Mouse (Mus musculus) forebrain, embryonic 14.5 days (tissue): ENCODE measurements around the gene Lrrn4cl. TPM values are rescaled to one million over a fixed set of nuclear protein-coding genes. Genes with fewer than 3 reads are reported as not detected.
"Not testable (repeated sequence)": the region's sequence is repeated elsewhere in the genome, so short reads cannot be mapped to it uniquely, and the experiment has no call there.

Experiments
- ATAC-seq: fragments of 200-750 bp; cut with Nextera tagmentation; 2 replicates; pipeline ENCODE4 v1.8.0; 2017; ENCODE audit warnings: mild to moderate bottlenecking, moderate library complexity
- DNase-seq: peaks from one replicate; pipeline ENCODE4 v3.0.0-alpha.2; 2015; ENCODE audit warnings: low spot score
- H3K27ac ChIP-seq: fragments of 300-500 bp; sonication (generic); 2 replicates; pipeline ENCODE4 v1.5.1; 2014; ENCODE audit warnings: low read depth, mild to moderate bottlenecking, control low read depth, low read length, moderate library complexity
- H3K27me3 ChIP-seq: fragments of 300-500 bp; sonication (generic); replicated peaks from 2 replicates; pipeline ENCODE4 v1.6.1; 2014; ENCODE audit warnings: low read length, control low read depth, mixed read lengths; ENCODE audit not compliant: control insufficient read depth, insufficient read depth
- H3K36me3 ChIP-seq: fragments of 300-500 bp; sonication (generic); 2 replicates; pipeline ENCODE4 v1.6.1; 2014; ENCODE audit warnings: low read length, control low read depth; ENCODE audit not compliant: control insufficient read depth, insufficient read depth
- H3K4me1 ChIP-seq: fragments of 300-500 bp; sonication (generic); 2 replicates; pipeline ENCODE4 v1.6.1; 2014; ENCODE audit warnings: antibody characterized with exemption, low read length, control low read depth; ENCODE audit not compliant: control insufficient read depth, insufficient read depth
- H3K4me2 ChIP-seq: fragments of 300-500 bp; sonication (generic); 2 replicates; pipeline ENCODE4 v1.6.1; 2014; ENCODE audit warnings: mild to moderate bottlenecking, control low read depth, low read length
- H3K4me3 ChIP-seq: fragments of 300-500 bp; sonication (generic); 2 replicates; pipeline ENCODE4 v1.5.1; 2014; ENCODE audit warnings: low read depth, low read length, control low read depth
- H3K9ac ChIP-seq: fragments of 300-500 bp; sonication (generic); 2 replicates; pipeline ENCODE4 v1.6.1; 2014; ENCODE audit warnings: mild to moderate bottlenecking, low read length, control low read depth, moderate library complexity
- H3K9me3 ChIP-seq: fragments of 300-500 bp; sonication (generic); replicated peaks from 2 replicates; pipeline ENCODE4 v1.6.1; 2016; ENCODE audit warnings: low read length, control low read depth, mixed read lengths; ENCODE audit not compliant: control insufficient read depth
- WGBS: fragments of 180-500 bp; shearing (Covaris S2); extraction: QIAGEN DNeasy Blood & Tissue Kit; methylation state at CpG from one replicate; pipeline ENCODE4 v1.1.7; 2014; 5-methylcytosine and 5-hydroxymethylcytosine counted together
- polyA plus RNA-seq: library from polyadenylated mRNA; unstranded; fragments of >200 nt; fragmentation: Nextera tagmentation; extraction: Ambion mirVana; gene quantifications from 2 replicates; pipeline ENCODE4 v1.2.1, GENCODE M21; 2014

Lrrn4cl gene
- polyA plus RNA-seq, 1 experiment from 2014 or later, result 0.29 TPM

DNA sequence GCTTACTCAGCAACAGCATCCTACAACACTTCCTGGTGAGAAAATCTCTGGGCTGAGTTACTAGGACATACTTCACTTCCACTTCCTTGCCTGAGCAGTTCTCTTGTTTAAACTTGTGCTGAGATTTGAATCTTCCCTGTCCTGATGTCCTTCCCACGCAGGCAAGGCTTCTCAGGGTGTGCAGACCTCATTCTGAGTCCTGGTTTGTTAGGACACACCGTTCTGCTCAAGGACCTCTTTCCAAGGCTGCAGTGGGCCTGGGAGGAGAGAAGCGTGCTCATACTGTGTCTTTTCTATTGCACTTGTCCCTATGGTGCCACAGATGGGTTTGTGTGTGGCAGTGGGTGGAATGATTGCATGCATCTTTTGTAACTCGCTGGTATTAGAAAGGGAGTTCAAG, 17.6 kb upstream of the Lrrn4cl start:
- 89% methylated on average over 4 of the region's 4 CpGs for WGBS

GRCm38 (mm10) chr19:8836327-8836726, 14.2 kb upstream of the Lrrn4cl start:
- H3K27ac ChIP-seq, result 0 out of 2 replicates have a peak overlapping the region, but pooled peaks have one; percentile 5
- H3K9me3 ChIP-seq, ATAC-seq, H3K27me3 ChIP-seq, H3K4me2 ChIP-seq, H3K4me3 ChIP-seq, DNase-seq, H3K9ac ChIP-seq: not testable (repeated sequence)
- peaks cover 15% of the 10 kb centered on the region for H3K4me1 ChIP-seq
- 98% methylated on average over 10 of the region's 10 CpGs for WGBS
- H3K36me3 ChIP-seq, result peaks cover 49% of the 10 kb centered on the region

More for the DNA sequence above, 17.6 kb upstream of the Lrrn4cl start:
- Histone ChIP-seq H3K36me3 (peaks cover 79% of the 10 kb centered on the region), H3K4me3 (no peak overlapping the region), H3K9ac (no peak overlapping the region), H3K4me2 (no peak overlapping the region), H3K27ac (no peak overlapping the region), H3K9me3 (no peaks in the 10 kb centered on the region), H3K4me1 (peaks cover 4% of the 10 kb centered on the region; the same call in 1 of the 2 replicates), H3K27me3 (no peaks in the 10 kb centered on the region)
- no peak for ATAC-seq
- no peak for DNase-seq

DNA sequence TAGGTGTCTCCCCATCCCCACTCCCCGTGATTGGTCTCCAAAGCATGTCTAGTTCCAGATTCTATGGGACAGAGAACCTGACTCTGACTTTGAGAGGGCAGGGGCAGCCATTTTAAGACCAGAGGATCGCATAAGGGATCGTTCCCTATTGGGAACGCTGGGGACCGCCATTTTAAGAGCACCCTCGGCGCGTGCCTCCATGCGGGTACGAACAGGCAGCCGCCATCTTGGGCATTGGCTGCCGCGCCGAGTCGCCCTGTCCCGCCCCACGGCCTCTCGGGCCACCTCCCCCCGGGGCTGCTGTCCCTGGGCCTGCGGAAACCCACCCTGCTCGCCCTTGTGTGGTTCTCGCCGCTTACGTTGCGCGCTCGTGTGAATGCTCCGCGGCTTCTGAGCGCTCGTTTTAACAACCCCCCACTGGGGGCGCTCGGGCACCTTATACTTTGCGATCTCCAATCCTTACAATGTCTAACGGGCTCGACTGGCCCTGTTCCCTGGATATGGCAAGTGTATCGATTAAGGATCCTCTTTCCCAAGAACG, 13.2 kb upstream of the Lrrn4cl start, which contains the start of gene Bscl2:
Bscl2 (plus strand) TSS at position 217 of the 541 bp plus-strand sequence.
- H3K36me3 ChIP-seq, result peaks cover 44% of the 10 kb centered on the region
- WGBS, result under 1% methylated on average over 38 of the region's 38 CpGs
- H3K27me3 ChIP-seq, result no peaks in the 10 kb centered on the region
- DNase-seq (peak; percentile 93), ATAC-seq (peak; percentile 71)
- no peaks in the 10 kb centered on the region for H3K9me3 ChIP-seq
- peak within 1 kb of the TSS; percentile 98 for H3K27ac ChIP-seq
- peak within 1 kb of the TSS; percentile 89 for H3K9ac ChIP-seq
- peaks cover 15% of the 10 kb centered on the region for H3K4me1 ChIP-seq
- H3K4me2 ChIP-seq, result peak within 1 kb of the TSS; percentile 64
- peak within 1 kb of the TSS; percentile 61 for H3K4me3 ChIP-seq

DNA sequence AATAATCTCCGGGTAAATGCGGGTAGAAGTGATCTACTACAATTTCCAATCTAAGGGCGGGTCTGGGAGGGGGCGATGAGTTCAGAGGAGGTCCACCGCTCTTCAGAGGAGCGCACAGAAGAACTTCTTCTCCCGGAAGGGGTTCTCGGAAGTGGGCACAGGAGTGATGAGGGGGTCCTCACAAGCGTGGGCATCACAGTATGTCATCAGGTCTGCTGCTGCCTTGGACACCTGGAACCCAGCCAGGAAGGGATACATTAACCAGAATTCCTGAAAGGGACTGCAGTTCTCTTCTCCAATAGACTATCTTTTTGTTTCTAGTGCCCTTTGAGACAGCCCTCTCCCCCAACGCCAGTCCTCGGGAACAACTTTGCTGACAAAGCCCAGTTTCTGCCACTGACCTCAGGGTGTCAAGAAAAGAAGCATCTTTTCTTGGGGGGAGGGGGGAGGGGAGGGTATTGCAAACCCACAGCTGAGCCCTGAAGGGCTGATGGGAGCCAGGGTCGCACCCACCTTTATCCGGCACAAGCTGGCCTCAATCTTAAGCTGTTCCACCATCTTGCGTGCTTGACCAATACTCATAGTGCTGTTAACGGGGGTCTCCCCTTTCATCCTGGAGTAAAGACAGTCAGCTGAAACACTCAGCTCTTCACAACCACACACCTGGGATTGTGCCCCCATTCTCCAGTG, 12.4 kb upstream of the Lrrn4cl start:
- WGBS, result 10% methylated on average over 15 of the region's 15 CpGs
- no peaks in the 10 kb centered on the region for H3K9me3 ChIP-seq
- peak overlapping the region; percentile 64 for H3K4me2 ChIP-seq
- DNase-seq (peak; percentile 54), ATAC-seq (no peak)
- H3K4me3 ChIP-seq, result peak overlapping the region; percentile 61
- peaks cover 15% of the 10 kb centered on the region for H3K4me1 ChIP-seq
- peak overlapping the region; percentile 89 for H3K9ac ChIP-seq
- peak overlapping the region; percentile 98 for H3K27ac ChIP-seq
- peaks cover 41% of the 10 kb centered on the region for H3K36me3 ChIP-seq
- no peaks in the 10 kb centered on the region for H3K27me3 ChIP-seq

DNA sequence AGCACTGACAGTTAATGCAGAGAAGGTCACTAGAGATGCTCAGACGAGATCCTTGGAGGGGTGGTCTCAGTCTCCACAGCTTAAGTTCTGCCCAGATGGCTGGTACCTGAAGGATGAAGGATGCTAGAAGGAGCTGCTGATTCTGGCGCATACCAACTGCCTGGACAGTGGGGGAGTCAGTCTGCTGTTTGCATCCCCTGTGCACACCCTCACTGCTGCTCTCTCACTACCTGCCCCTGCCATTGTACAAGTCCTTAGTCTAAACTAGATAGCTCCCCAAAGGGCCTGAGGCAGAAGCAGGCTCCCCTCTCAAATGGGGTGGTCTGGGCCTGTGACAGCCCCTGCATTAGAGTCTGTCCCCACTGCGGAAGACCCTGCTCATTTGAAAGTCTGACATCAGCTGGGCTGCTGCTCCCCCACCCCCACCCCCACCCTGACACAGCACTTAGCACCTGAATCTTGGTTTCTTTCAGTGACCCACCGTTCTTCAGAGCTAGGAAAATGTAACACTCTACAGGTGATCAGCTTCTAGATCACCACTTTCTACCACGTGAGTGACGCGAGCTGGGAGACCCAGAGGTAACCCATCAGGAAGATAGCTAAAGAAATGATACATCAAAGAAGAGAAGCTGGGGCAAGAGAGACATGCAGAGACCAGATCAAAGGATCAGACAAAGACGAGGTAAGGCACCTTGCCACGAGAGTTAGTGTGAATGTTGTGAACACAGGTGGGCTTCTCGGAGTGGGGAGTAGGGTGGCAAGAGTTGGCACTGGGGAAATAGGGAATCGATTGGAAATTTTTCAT, 11.3 kb upstream of the Lrrn4cl start, which contains the start of gene Gng3:
Gng3 (minus strand) TSS at position 92 of the 805 bp plus-strand sequence.
- WGBS, result 35% methylated on average over 11 of the region's 11 CpGs
- no peaks in the 10 kb centered on the region for H3K27me3 ChIP-seq
- peak; percentile 84 for ATAC-seq

GRCm38 (mm10) chr19:8839908-8840791, 10.4 kb upstream of the Lrrn4cl start:
- 14% methylated on average over 29 of the region's 29 CpGs for WGBS

More for the DNA sequence above, 11.3 kb upstream of the Lrrn4cl start, which contains the start of gene Gng3:
- H3K9ac ChIP-seq, result peak within 1 kb of the TSS; percentile 89
- H3K4me3 ChIP-seq, result peak within 1 kb of the TSS; percentile 61
- peaks cover 15% of the 10 kb centered on the region for H3K4me1 ChIP-seq
- H3K36me3 ChIP-seq, result peaks cover 39% of the 10 kb centered on the region
- H3K27ac ChIP-seq, result peak within 1 kb of the TSS; percentile 98
- no peaks in the 10 kb centered on the region for H3K9me3 ChIP-seq
- H3K4me2 ChIP-seq, result peak within 1 kb of the TSS; percentile 64
- peak; percentile 91 for DNase-seq

DNA sequence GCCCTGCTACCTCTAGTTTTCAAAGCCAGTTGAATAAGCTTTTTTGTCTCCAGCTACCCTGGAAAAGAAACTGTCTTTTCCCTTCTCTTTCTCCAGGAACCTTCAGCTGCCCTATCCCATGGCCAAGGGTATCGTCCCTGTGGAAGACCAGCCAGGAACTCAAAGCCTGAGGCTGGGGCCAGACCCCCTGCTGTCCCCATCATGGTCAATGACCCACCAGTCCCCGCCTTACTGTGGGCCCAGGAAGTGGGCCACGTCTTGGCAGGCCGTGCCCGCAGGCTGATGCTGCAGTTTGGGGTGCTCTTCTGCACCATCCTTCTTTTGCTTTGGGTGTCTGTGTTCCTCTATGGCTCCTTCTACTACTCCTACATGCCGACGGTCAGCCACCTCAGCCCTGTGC, 9.6 kb upstream of the Lrrn4cl start:
- H3K4me2 ChIP-seq, result peak overlapping the region; percentile 64
- WGBS, result 90% methylated on average over 7 of the region's 7 CpGs
- H3K27me3 ChIP-seq, result no peaks in the 10 kb centered on the region
- ATAC-seq (no peak), DNase-seq (no peak)
- no peaks in the 10 kb centered on the region for H3K9me3 ChIP-seq
- peak overlapping the region; percentile 89 for H3K9ac ChIP-seq
- peak overlapping the region; percentile 61; the same call in 1 of the 2 replicates for H3K4me3 ChIP-seq
- peaks cover 15% of the 10 kb centered on the region for H3K4me1 ChIP-seq
- no peak overlapping the region for H3K27ac ChIP-seq
- peaks cover 39% of the 10 kb centered on the region for H3K36me3 ChIP-seq

More at GRCm38 (mm10) chr19:8839908-8840791, 10.4 kb upstream of the Lrrn4cl start:
- Histone ChIP-seq H3K4me1 (peaks cover 15% of the 10 kb centered on the region), H3K36me3 (peaks cover 35% of the 10 kb centered on the region), H3K9me3 (no peaks in the 10 kb centered on the region), H3K4me2 (peak overlapping the region; percentile 64), H3K4me3 (peak overlapping the region; percentile 61), H3K9ac (peak overlapping the region; percentile 89), H3K27ac (peak overlapping the region; percentile 98; the same call in 1 of the 2 replicates), H3K27me3 (no peaks in the 10 kb centered on the region)
- peak; percentile 74 for DNase-seq
- ATAC-seq, result peak; percentile 38

DNA sequence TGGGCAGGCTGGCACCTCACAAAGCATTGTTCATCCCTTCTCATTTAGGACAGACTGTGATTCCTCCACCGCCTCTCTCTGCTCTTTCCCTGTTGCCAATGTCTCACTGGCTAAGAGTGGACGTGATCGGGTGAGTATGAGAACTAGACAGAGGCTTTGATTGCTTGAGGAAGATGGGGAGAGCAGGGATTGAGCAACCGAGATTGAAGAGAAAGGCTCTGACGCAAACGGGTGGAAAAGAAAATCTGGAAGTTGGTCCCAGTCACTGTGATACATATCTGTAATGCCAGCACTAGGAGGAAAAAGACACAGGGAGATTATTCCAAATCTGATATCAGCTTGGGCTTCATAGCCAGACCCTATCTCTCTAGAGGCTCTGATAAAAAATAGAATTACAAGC, 7.6 kb upstream of the Lrrn4cl start:
- no peak overlapping the region for H3K4me2 ChIP-seq
- peaks cover 56% of the 10 kb centered on the region for H3K36me3 ChIP-seq
- H3K4me1 ChIP-seq, result peaks cover 11% of the 10 kb centered on the region
- H3K27me3 ChIP-seq, result no peaks in the 10 kb centered on the region
- ATAC-seq (no peak), DNase-seq (no peak)
- H3K9ac ChIP-seq, result no peak overlapping the region
- H3K4me3 ChIP-seq, result no peak overlapping the region
- 87% methylated on average over 6 of the region's 6 CpGs for WGBS
- no peaks in the 10 kb centered on the region for H3K9me3 ChIP-seq
- no peak overlapping the region for H3K27ac ChIP-seq
